Mouse (Mus musculus) MEL (cell line): ENCODE data around the gene Cacnb3. TPM values are rescaled to one million over a fixed set of nuclear protein-coding genes. Genes with fewer than 3 reads are reported as not detected.

Source experiments
- DNase-seq: peaks from one replicate; pipeline ENCODE4 v3.0.0; 2011; ENCODE audit warnings: low read depth, low spot score
- H3K27ac ChIP-seq: 2 replicates; pipeline ENCODE4 v1.5.1; 2012; ENCODE audit warnings: low read depth, mild to moderate bottlenecking, control low read depth, low read length, moderate library complexity; ENCODE audit not compliant: control insufficient read depth
- H3K27me3 ChIP-seq, 2 experiments: fragments of 150-350 bp in 1 of 2; sonication (generic) in 1 of 2; 2 replicates each; pipeline ENCODE4 v1.6.1; 2012; ENCODE audit warnings: low read length in 2 of 2, mild to moderate bottlenecking in 2 of 2, improper control_type of control experiment in 1 of 2, moderate library complexity in 1 of 2; ENCODE audit not compliant: insufficient read depth in 2 of 2, control insufficient read depth in 1 of 2
- H3K36me3 ChIP-seq, 2 experiments: 2 replicates each; pipeline ENCODE4 v1.6.1; 2012 to 2014; ENCODE audit warnings: low read length in 2 of 2, improper control_type of control experiment in 1 of 2, inconsistent platforms in 1 of 2, mild to moderate bottlenecking in 1 of 2; ENCODE audit not compliant: insufficient read depth in 2 of 2, control insufficient read depth in 1 of 2
- H3K4me1 ChIP-seq, 2 experiments: fragments of 150-350 bp in 1 of 2; sonication (generic) in 1 of 2; 2 replicates each; pipeline ENCODE4 v1.6.1; 2012; ENCODE audit warnings: low read length in 2 of 2, improper control_type of control experiment in 1 of 2, mild to moderate bottlenecking in 1 of 2; ENCODE audit not compliant: insufficient read depth in 2 of 2, control insufficient read depth in 1 of 2
- H3K4me3 ChIP-seq, 2 experiments: fragments of 150-350 bp in 1 of 2; sonication (generic) in 1 of 2; 2 replicates each; pipeline ENCODE4 v1.5.1; 2012; ENCODE audit warnings: low read depth in 2 of 2, low read length in 2 of 2, mild to moderate bottlenecking in 2 of 2, moderate library complexity in 2 of 2, control low read depth in 1 of 2, improper control_type of control experiment in 1 of 2; ENCODE audit not compliant: control insufficient read depth in 1 of 2, insufficient read depth in 1 of 2
- H3K79me2 ChIP-seq: 2 replicates; pipeline ENCODE4 v1.6.1; 2012; ENCODE audit warnings: mild to moderate bottlenecking, low read length, moderate library complexity; ENCODE audit not compliant: control insufficient read depth, poor library complexity, insufficient read depth
- H3K9ac ChIP-seq: 2 replicates; pipeline ENCODE4 v1.6.1; 2012; ENCODE audit warnings: low read depth, mild to moderate bottlenecking, control low read depth, low read length, moderate library complexity; ENCODE audit not compliant: control insufficient read depth, poor library complexity, severe bottlenecking
- H3K9me3 ChIP-seq: fragments of 150-350 bp; sonication (generic); replicated peaks from 2 replicates; pipeline ENCODE4 v1.6.1; 2012; ENCODE audit warnings: mild to moderate bottlenecking, low read length, improper control_type of control experiment, moderate library complexity; ENCODE audit not compliant: insufficient read depth
- CHD1 ChIP-seq: IDR thresholded peaks from 2 replicates; pipeline ENCODE4 v1.6.1; 2012; ENCODE audit warnings: low read depth, mild to moderate bottlenecking, inconsistent platforms, low read length, improper control_type of control experiment
- CTCF ChIP-seq, 3 experiments: IDR thresholded peaks in 2 of 3; conservative IDR thresholded peaks in 1 of 3; 2 replicates each; pipeline ENCODE4 v1.5.1; 2011 to 2012; ENCODE audit warnings: low read length in 3 of 3, low read depth in 2 of 3, mild to moderate bottlenecking in 2 of 3, improper control_type of control experiment in 1 of 3, inconsistent platforms in 1 of 3, mixed read lengths in 1 of 3, moderate library complexity in 1 of 3; ENCODE audit not compliant: control insufficient read depth in 1 of 3, insufficient read depth in 1 of 3, poor library complexity in 1 of 3, severe bottlenecking in 1 of 3
- E2F4 ChIP-seq: IDR thresholded peaks from 2 replicates; pipeline ENCODE4 v1.6.1; 2011; ENCODE audit warnings: low read depth, low read length, improper control_type of control experiment, borderline replicate concordance
- GATA1 ChIP-seq: IDR thresholded peaks from 2 replicates; pipeline ENCODE4 v1.6.1; 2011; ENCODE audit warnings: low read depth, low read length, improper control_type of control experiment
- JUND ChIP-seq: IDR thresholded peaks from 2 replicates; pipeline ENCODE4 v1.6.1; 2011; ENCODE audit warnings: low read depth, mild to moderate bottlenecking, improper control_type of control experiment, low read length
- KAT2A ChIP-seq: conservative IDR thresholded peaks from 2 replicates; pipeline ENCODE4 v1.6.1; 2012; ENCODE audit warnings: low read depth, low read length, improper control_type of control experiment, inconsistent platforms
- MAFK ChIP-seq: IDR thresholded peaks from 2 replicates; pipeline ENCODE4 v1.6.1; 2011; ENCODE audit warnings: low read depth, mild to moderate bottlenecking, low read length, improper control_type of control experiment, borderline replicate concordance
- MAX ChIP-seq: IDR thresholded peaks from 2 replicates; pipeline ENCODE4 v1.6.1; 2011; ENCODE audit warnings: low read length, improper control_type of control experiment
- MAZ ChIP-seq: IDR thresholded peaks from 2 replicates; pipeline ENCODE4 v1.6.1; 2012; ENCODE audit warnings: low read depth, mild to moderate bottlenecking, inconsistent platforms, low read length, improper control_type of control experiment
- MEF2A ChIP-seq: IDR thresholded peaks from 2 replicates; pipeline ENCODE4 v1.6.1; 2014; ENCODE audit warnings: low read depth, mild to moderate bottlenecking, inconsistent platforms, low read length, improper control_type of control experiment; ENCODE audit not compliant: poor library complexity, insufficient replicate concordance, severe bottlenecking; ENCODE audit errors: extremely low read depth
- MXI1 ChIP-seq: IDR thresholded peaks from 2 replicates; pipeline ENCODE4 v1.6.1; 2011; ENCODE audit warnings: mild to moderate bottlenecking, low read depth, low read length, improper control_type of control experiment
- NELFE ChIP-seq: IDR thresholded peaks from 2 replicates; pipeline ENCODE4 v1.6.1; 2011; ENCODE audit warnings: low read depth, low read length, improper control_type of control experiment
- POLR2AphosphoS2 ChIP-seq: IDR thresholded peaks from 2 replicates; pipeline ENCODE4 v1.6.1; 2011; ENCODE audit warnings: low read length, improper control_type of control experiment
- RAD21 ChIP-seq: IDR thresholded peaks from 2 replicates; pipeline ENCODE4 v1.6.1; 2011; ENCODE audit warnings: mild to moderate bottlenecking, low read depth, low read length, improper control_type of control experiment
- SIN3A ChIP-seq: IDR thresholded peaks from 2 replicates; pipeline ENCODE4 v1.6.1; 2012; ENCODE audit warnings: low read length, improper control_type of control experiment, inconsistent platforms
- SMC3 ChIP-seq: IDR thresholded peaks from 2 replicates; pipeline ENCODE4 v1.6.1; 2011; ENCODE audit warnings: low read depth, low read length, improper control_type of control experiment
- USF1 ChIP-seq: IDR thresholded peaks from 2 replicates; pipeline ENCODE4 v1.6.1; 2014; ENCODE audit warnings: low read depth, mild to moderate bottlenecking, inconsistent platforms, low read length, improper control_type of control experiment, moderate library complexity
- ZC3H11A ChIP-seq: IDR thresholded peaks from 2 replicates; pipeline ENCODE4 v1.6.1; 2012; ENCODE audit warnings: low read depth, mild to moderate bottlenecking, inconsistent platforms, low read length, improper control_type of control experiment
- ZNF384 ChIP-seq: IDR thresholded peaks from 2 replicates; pipeline ENCODE4 v1.6.1; 2012; ENCODE audit warnings: low read depth, mild to moderate bottlenecking, inconsistent platforms, low read length, improper control_type of control experiment
- polyA plus RNA-seq, 2 experiments: library from polyadenylated mRNA; stranded (reverse) in 1 of 2; unstranded in 1 of 2; fragments of >175 nt in 1 of 2; fragments of >200 nt in 1 of 2; gene quantifications; 2 replicates each; pipeline versions ENCODE4 v1.2.1 to v1.2.4; 2012; ENCODE audit warnings: low replicate concordance in 2 of 2, low read depth in 1 of 2; ENCODE audit not compliant: insufficient read length in 2 of 2, insufficient read depth in 1 of 2, missing spikeins in 1 of 2
- total RNA-seq: library from RNA; depleted of rRNA; stranded (reverse); fragments of 300-350 nt; gene quantifications from 2 replicates; pipeline ENCODE4 v1.2.3, GENCODE M21; 2012

Gene Cacnb3
- total and polyA plus RNA-seq, 3 experiments, result 1.4 to 8.5 TPM; not detected in 1

DNA sequence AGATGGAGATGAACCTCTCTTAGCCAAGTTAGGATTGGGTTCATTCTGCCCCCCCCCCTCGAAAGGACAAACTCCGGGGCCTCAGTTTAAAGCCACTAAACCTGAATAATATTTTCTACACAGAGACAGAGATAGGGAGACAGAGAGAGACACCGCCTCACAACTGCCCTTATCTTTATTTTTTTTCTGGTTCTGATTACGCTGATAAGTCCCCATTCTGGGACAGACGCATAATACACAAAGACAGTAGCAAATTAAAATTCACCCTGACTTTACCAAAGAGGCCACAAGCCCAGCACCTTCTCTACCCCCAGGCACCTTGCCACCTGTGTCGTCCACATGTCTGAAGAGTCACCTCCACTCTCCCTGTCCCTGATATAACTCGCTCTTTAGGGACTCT is 51.0 kb downstream of the Cacnb3 start (continued):
- peak; percentile 86 for TF ChIP-seq ZNF384

DNA sequence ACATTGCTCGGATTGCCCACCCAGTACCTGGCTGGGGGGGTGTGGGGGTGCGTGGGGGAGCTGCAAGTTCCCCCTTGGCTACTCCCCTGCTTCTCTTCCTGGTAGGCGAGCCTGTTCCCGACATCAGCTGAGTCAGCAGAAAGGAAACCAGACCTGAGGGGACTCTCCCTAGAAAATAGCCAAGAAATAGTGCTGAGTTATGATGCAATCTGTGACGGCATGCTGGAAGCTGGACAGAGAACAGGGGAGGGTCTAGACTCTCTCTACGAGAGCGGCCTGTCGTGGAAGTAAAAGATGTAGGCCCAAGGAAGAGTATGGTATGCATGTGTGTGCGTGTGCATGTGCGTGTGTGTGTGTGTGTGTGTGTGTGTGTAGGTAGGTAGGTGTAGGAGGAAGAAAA is 52.5 kb downstream of the Cacnb3 start:
- Histone ChIP-seq H3K4me3 (peak overlapping the region in 1 of 2 experiments; percentile 6; a peak in 1 of 4 replicates), H3K27ac (no peak overlapping the region; the same call in 1 of the 2 replicates)
- no peak for TF ChIP-seq POLR2AphosphoS2
- no peak for TF ChIP-seq MAX
- TF ChIP-seq MAFK, result peak; percentile 96

DNA sequence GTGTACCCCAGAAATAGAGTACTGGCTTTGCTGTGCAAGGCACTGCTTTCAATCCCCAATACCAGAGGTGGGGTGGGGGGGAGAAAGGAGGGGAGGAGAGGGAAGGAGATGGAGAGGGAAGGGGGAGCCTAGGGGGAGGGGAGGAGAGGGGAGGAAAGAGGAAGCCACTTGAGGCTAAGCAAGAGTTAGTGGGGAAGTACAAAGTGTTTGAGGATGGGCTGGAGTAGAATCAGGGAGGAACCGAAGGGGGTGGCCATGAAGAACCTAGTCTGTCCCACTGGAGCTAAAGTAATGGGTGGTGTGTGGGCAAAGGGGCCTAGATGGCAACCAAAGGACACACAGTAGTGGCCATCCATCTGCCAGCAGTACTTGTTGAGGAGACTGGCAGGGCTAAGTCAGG is 53.1 kb downstream of the Cacnb3 start:
- no peak overlapping the region; the same call in 1 of the 2 replicates for H3K27ac ChIP-seq
- H3K36me3 ChIP-seq, result peaks cover 0 to 33% of the 10 kb centered on the region in 2 experiments; a peak in 2 of 4 replicates
- peak; percentile 69 for DNase-seq
- H3K4me3 ChIP-seq, result no peak overlapping the region
- H3K27me3 ChIP-seq, result no peaks in the 10 kb centered on the region
- TF ChIP-seq MAZ (peak; percentile 72; the same call in 1 of the 2 replicates), MXI1 (0 out of 2 replicates have a peak, but pooled peaks have one; percentile 17), MEF2A (no peak)
- no peak overlapping the region for H3K9ac ChIP-seq
- no peaks in the 10 kb centered on the region for H3K79me2 ChIP-seq
- H3K4me1 ChIP-seq, result peaks cover 31 to 44% of the 10 kb centered on the region in 2 experiments
- no peaks in the 10 kb centered on the region for H3K9me3 ChIP-seq

More for the DNA sequence above, 52.5 kb downstream of the Cacnb3 start:
- Histone ChIP-seq H3K27me3 (no peaks in the 10 kb centered on the region), H3K9ac (no peak overlapping the region), H3K79me2 (no peaks in the 10 kb centered on the region), H3K36me3 (peaks cover 0 to 34% of the 10 kb centered on the region in 2 experiments; a peak in 2 of 4 replicates), H3K4me1 (peaks cover 31 to 45% of the 10 kb centered on the region in 2 experiments), H3K9me3 (no peaks in the 10 kb centered on the region)
- no peak for DNase-seq

DNA sequence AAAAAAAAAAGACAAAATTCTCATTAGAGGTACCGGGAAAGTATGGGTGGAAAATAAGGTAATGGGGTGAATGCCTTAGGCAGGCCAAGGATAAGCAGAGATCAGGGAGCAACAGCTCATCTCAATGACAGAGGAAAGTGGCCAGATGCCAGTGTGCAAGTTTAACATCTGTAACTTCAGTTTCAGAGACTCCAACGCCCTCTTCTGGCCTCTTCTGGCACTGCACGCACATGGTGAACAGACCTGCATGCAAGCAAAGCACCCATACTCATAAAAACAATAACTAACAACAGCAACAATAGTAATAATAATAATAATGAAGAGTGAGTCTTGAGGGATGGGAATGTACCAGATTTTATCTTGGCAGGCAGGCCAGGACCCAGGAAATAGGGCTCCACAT is 55.3 kb downstream of the Cacnb3 start:
- Histone ChIP-seq H3K27ac (no peak overlapping the region), H3K9me3 (no peaks in the 10 kb centered on the region), H3K79me2 (no peaks in the 10 kb centered on the region), H3K27me3 (peaks cover under 1 to 4% of the 10 kb centered on the region in 2 experiments; a peak in 3 of 4 replicates), H3K9ac (no peak overlapping the region)
- peak; percentile 65 for DNase-seq
- TF ChIP-seq JUND (no peak), ZC3H11A (0 out of 2 replicates have a peak, but pooled peaks have one; percentile 10), KAT2A (no peak), CTCF (IDR thresholded peaks at IDR 0.05 in 2 of 3, conservative IDR thresholded peaks at IDR 0.05 in 1 of 3; ENCODE audit: control insufficient read depth in 1 of 3, insufficient read depth in 1 of 3, low read depth in 2 of 3, low read length in 3 of 3, poor library complexity in 1 of 3, severe bottlenecking in 1 of 3) (peak; percentile 51 to 65 (median 52)), GATA1 (no peak), ZNF384 (peak; percentile 33; the same call in 1 of the 2 replicates), MAX (no peak), USF1 (no peak), SMC3 (peak; percentile 36), CHD1 (no peak), E2F4 (no peak), SIN3A (no peak), RAD21 (peak; percentile 30), NELFE (no peak)
- TF ChIP-seq, all 39 proteins: peak for 5
- H3K4me3 ChIP-seq, result no peak overlapping the region
- peaks cover 26 to 38% of the 10 kb centered on the region in 2 experiments for H3K4me1 ChIP-seq
- peaks cover 0 to 29% of the 10 kb centered on the region in 2 experiments; a peak in 2 of 4 replicates for H3K36me3 ChIP-seq
